13 mouse cellular contexts compared by ENCODE assay signal in genomic region chr12:52702368-52702967, GRCm38 (mm10). TPM values are rescaled to one million over a fixed set of nuclear protein-coding genes. Genes with fewer than 3 reads are reported as not detected.
DNase-seq lines count a peak whose midpoint lies in the region; ATAC-seq and TF ChIP-seq lines count a peak whose summit lies in the region.
"Had no signal": no experiment of that assay in that cellular context is flagged by ENCODE, and none has a peak within 500 bp of the region (broad histone marks: within the 10 kb centered on the region; RNA-seq: fewer than 3 reads in every experiment).

No protein-coding gene starts in this region.

- no peak for ATAC-seq in hindbrain, postnatal 0 days
- no peak for ATAC-seq in midbrain, postnatal 0 days (ENCODE audit: low FRiP score)
- ATAC-seq: liver, embryonic 12.5 days had no signal

- no peaks in the 10 kb centered on the region for H3K79me3 ChIP-seq in C2C12 (ENCODE audit: low read depth)

- WGBS in hindbrain, postnatal 0 days: 64% methylated on average over 12 of the region's 12 CpGs
- 77% methylated on average over 12 of the region's 12 CpGs for WGBS in midbrain, postnatal 0 days

- DNase-seq in MN1 (ENCODE audit: low spot score): peak; percentile 17
- DNase-seq in hindbrain, postnatal 0 days (ENCODE audit: low spot score): no peak
- DNase-seq in midbrain, postnatal 0 days (ENCODE audit: low spot score): no peak
- DNase-seq in right cerebral cortex, adult 18-20 months: no peak
- DNase-seq in gastrocnemius, adult 18-20 months (ENCODE audit: low spot score): no peak
- no peak for DNase-seq in heart, postnatal 25 days (ENCODE audit: low spot score)
- DNase-seq: gastrocnemius, postnatal 25 days; kidney, adult 18-20 months; lung, postnatal 36 days had no signal

- H3K4me2 ChIP-seq in hindbrain, postnatal 0 days (ENCODE audit: low read depth, low read length): peak overlapping the region; percentile 82
- peak overlapping the region; percentile 77 for H3K4me2 ChIP-seq in midbrain, postnatal 0 days (ENCODE audit: low read depth, low read length, poor library complexity, severe bottlenecking)
- H3K4me2 ChIP-seq: embryonic facial prominence, embryonic 15.5 days; heart, embryonic 15.5 days; liver, embryonic 12.5 days had no signal

- TF ChIP-seq CTCF in C2C12 (IDR thresholded peaks at IDR 0.05; ENCODE audit: control insufficient read depth, insufficient read depth, insufficient read length): no peak
- TF ChIP-seq CTCF in hindbrain, postnatal 0 days (IDR thresholded peaks at IDR 0.05; ENCODE audit: low read depth): no peak
- no peak for TF ChIP-seq CTCF in midbrain, postnatal 0 days (IDR thresholded peaks at IDR 0.05)

- intact Hi-C loops in heart, postnatal 25 days (cut with DNase I): loop anchor here (10.0 kb wide), 1 partner anchor 192 kb away; no protein-coding TSS in a partner anchor

- H3K36me3 ChIP-seq in C2C12 (ENCODE audit: control insufficient read depth, insufficient read depth): no peaks in the 10 kb centered on the region
- no peaks in the 10 kb centered on the region for H3K36me3 ChIP-seq in hindbrain, postnatal 0 days (ENCODE audit: insufficient read depth, low read length)
- 0 out of 2 replicates have a peak, but pooled peaks cover 3% of the 10 kb centered on the region for H3K36me3 ChIP-seq in midbrain, postnatal 0 days (ENCODE audit: insufficient read depth, low read length)
- H3K36me3 ChIP-seq: embryonic facial prominence, embryonic 15.5 days; heart, embryonic 15.5 days; liver, embryonic 12.5 days had no signal

- H3K79me2 ChIP-seq in C2C12 (ENCODE audit: control insufficient read depth, insufficient read depth): no peaks in the 10 kb centered on the region

- no peak overlapping the region for H3K27ac ChIP-seq in hindbrain, postnatal 0 days
- no peak overlapping the region for H3K27ac ChIP-seq in midbrain, postnatal 0 days (ENCODE audit: low read depth, low read length)
- H3K27ac ChIP-seq: embryonic facial prominence, embryonic 15.5 days; heart, embryonic 15.5 days; liver, embryonic 12.5 days had no signal

- H3K4me3 ChIP-seq in C2C12 (ENCODE audit: insufficient read depth, poor library complexity, severe bottlenecking): no peak overlapping the region
- peak overlapping the region; percentile 63; the same call in 1 of the 2 replicates for H3K4me3 ChIP-seq in hindbrain, postnatal 0 days (ENCODE audit: low read length)
- 0 out of 2 replicates have a peak overlapping the region, but pooled peaks have one; percentile 59 for H3K4me3 ChIP-seq in midbrain, postnatal 0 days (ENCODE audit: low read depth, low read length)
- H3K4me3 ChIP-seq: embryonic facial prominence, embryonic 15.5 days; heart, embryonic 15.5 days; liver, embryonic 12.5 days had no signal

- no peaks in the 10 kb centered on the region for H3K9me3 ChIP-seq in hindbrain, postnatal 0 days (ENCODE audit: low read length)
- H3K9me3 ChIP-seq in midbrain, postnatal 0 days (ENCODE audit: low read length): no peaks in the 10 kb centered on the region
- H3K9me3 ChIP-seq: embryonic facial prominence, embryonic 15.5 days; heart, embryonic 15.5 days; liver, embryonic 12.5 days had no signal

- H3K9ac ChIP-seq in hindbrain, postnatal 0 days (replicated peaks; ENCODE audit: low read length): no peak overlapping the region
- no peak overlapping the region for H3K9ac ChIP-seq in midbrain, postnatal 0 days (replicated peaks; ENCODE audit: low read length, poor library complexity, severe bottlenecking)
- H3K9ac ChIP-seq: embryonic facial prominence, embryonic 15.5 days; heart, embryonic 15.5 days; liver, embryonic 12.5 days had no signal

- H3K4me1 ChIP-seq in hindbrain, postnatal 0 days (ENCODE audit: insufficient read depth, low read length): peaks cover 25% of the 10 kb centered on the region
- H3K4me1 ChIP-seq in midbrain, postnatal 0 days (ENCODE audit: insufficient read depth, low read length): peaks cover 15% of the 10 kb centered on the region; the same call in 1 of the 2 replicates

- no peak overlapping the region for H3ac ChIP-seq in C2C12 (ENCODE audit: control insufficient read depth, insufficient read length, low read depth)

- no peaks in the 10 kb centered on the region for H3K27me3 ChIP-seq in C2C12 (ENCODE audit: control insufficient read depth, insufficient read depth, insufficient read length)
- H3K27me3 ChIP-seq in hindbrain, postnatal 0 days (ENCODE audit: insufficient read depth, low read length): no peaks in the 10 kb centered on the region
- H3K27me3 ChIP-seq in midbrain, postnatal 0 days (ENCODE audit: insufficient read depth, low read length): no peaks in the 10 kb centered on the region
- H3K27me3 ChIP-seq: embryonic facial prominence, embryonic 15.5 days; heart, embryonic 15.5 days; liver, embryonic 12.5 days had no signal

TF ChIP-seq in C2C12, 6 proteins besides CTCF, POLR2A, EP300 and RAD21:
- peak; percentile 92 for TF ChIP-seq FOSL1 (IDR thresholded peaks at IDR 0.05; ENCODE audit: insufficient read depth, low read length, poor library complexity, severe bottlenecking)
- no peak for TF ChIP-seq MYOG (IDR thresholded peaks at IDR 0.05; ENCODE audit: control insufficient read depth, extremely low read depth, insufficient read length)
- TF ChIP-seq MAX (IDR thresholded peaks at IDR 0.05): peak; percentile 49
- TF ChIP-seq USF1 (IDR thresholded peaks at IDR 0.05; ENCODE audit: low read depth): no peak
- peak; percentile 48 for TF ChIP-seq MYOD1 (IDR thresholded peaks at IDR 0.05; ENCODE audit: control insufficient read depth, insufficient read length, low read depth)
- TF ChIP-seq CEBPB (IDR thresholded peaks at IDR 0.05; ENCODE audit: low read depth): peak; percentile 90

RNA-seq across cellular contexts. Expression of gene Akap6, which starts 3.3 kb away (rescaled TPM):
- polyA plus RNA-seq in C2C12 (2012; fragmentation: generic; extraction: Trizol): 0.51 TPM
- 77.3 and 87.2 TPM in 2 replicates for total RNA-seq in hindbrain, postnatal 0 days (2014; rRNA removed)
- 19.9 and 21.3 TPM in 2 replicates for polyA plus RNA-seq in hindbrain, postnatal 0 days (2015; fragmentation: Nextera tagmentation; extraction: Ambion mirVana)
- 69.3 and 90.2 TPM in 2 replicates for total RNA-seq in midbrain, postnatal 0 days (2014; rRNA removed)
- polyA plus RNA-seq in midbrain, postnatal 0 days (2015; fragmentation: Nextera tagmentation; extraction: Ambion mirVana): 15.7 and 18.2 TPM in 2 replicates
- 10 to 100 TPM; 32.6 to 36.5 TPM for total RNA-seq in gastrocnemius, adult 18-20 months (2021)
- 100 to 1,000 TPM in 1 of 2 experiments, 10 to 100 TPM in 1; 93.5 to 103 TPM for total RNA-seq in heart, postnatal 25 days (2021)
